Mouse (Mus musculus): ENCODE measurements around the gene Dhx30.
"Not testable (repeated sequence)": the region's sequence is repeated elsewhere in the genome, so short reads cannot be mapped to it uniquely, and the experiment has no call there.

DNA sequence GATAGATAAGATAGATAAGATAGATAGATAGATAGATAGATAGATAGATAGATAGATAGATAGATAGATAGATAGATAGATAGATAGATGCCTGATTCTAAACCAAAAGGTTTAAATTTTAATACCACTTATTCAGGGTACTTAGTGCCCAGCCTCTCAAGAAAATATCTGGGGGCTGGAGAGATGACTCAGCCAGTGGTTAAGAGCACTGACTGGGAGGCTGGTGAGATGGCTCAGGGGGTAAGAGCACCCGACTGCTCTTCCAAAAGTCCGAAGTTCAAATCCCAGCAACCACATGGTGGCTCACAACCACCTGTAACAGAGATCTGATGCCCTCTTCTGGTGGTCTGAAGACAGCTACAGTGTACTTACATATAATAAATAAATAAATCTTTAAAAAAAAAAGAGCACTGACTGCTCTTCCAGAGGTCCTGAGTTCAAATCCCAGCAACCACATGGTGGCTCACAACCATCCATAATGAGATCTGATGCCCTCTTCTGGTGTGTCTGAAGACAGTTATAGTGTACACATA, 6.4 kb upstream of the Dhx30 start:
- not testable (repeated sequence) for TF ChIP-seq CTCF (conservative IDR thresholded peaks at IDR 0.05; ENCODE audit: low read length); NANOG (IDR thresholded peaks at IDR 0.05; ENCODE audit: borderline replicate concordance, low read length)

Measured in E14TG2a.4 (cell line).